Mouse (Mus musculus) layer of hippocampus, adult 2 months (tissue): ENCODE results near the gene Ifi208. TPM values are rescaled to one million over a fixed set of nuclear protein-coding genes. Genes with fewer than 3 reads are reported as not detected.

Source experiments
- DNase-seq, 2 experiments: peaks; one replicate each; pipeline ENCODE4 v3.0.0; 2022; ENCODE audit warnings: low spot score in 2 of 2
- H3K27ac ChIP-seq: fragments of 200-600 bp; 2 replicates; pipeline ENCODE4 v1.8.1; 2022
- H3K4me3 ChIP-seq: fragments of 200-600 bp; 2 replicates; pipeline ENCODE4 v1.8.1; 2022; ENCODE audit warnings: mild to moderate bottlenecking
- CTCF ChIP-seq: fragments of 200-600 bp; conservative IDR thresholded peaks from 2 replicates; pipeline ENCODE4 v1.8.1; 2022; ENCODE audit warnings: antibody characterized with exemption, mild to moderate bottlenecking, moderate library complexity
- microRNA-seq, 2 experiments: library from miRNA; unstranded; fragments of <30 nt; microRNA quantifications; one replicate each; pipeline ENCODE4 v1.2.0; 2021
- total RNA-seq, 2 experiments: library from RNA; stranded (reverse); gene quantifications; 2 replicates each; pipeline ENCODE4 v1.2.3; 2021

The Ifi208 gene
- total RNA-seq, 2 experiments from 2014 or later: not detected

DNA sequence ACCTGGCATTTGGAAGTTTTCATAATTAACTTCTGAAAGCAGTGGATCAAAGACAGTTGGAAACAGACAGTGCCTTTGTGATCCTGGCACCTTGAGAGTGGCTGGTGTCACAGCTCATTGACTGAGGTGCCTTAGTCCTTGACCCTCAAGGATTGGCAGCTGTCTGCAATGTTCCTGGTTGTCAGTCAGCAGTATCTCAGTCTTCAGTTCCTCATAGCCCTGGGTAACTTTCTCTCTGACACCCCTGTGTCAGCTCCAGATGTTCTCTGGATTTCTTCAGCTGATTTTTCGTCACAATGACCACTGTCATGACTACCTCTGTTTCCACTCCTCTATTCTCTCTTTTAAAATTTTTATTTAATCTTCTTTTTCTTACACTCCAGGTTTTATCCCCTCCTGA, 68.8 kb downstream of the Ifi208 start:
- DNase-seq: no peak
- no peak overlapping the region for H3K27ac ChIP-seq
- TF ChIP-seq CTCF: no peak
- no peak overlapping the region for H3K4me3 ChIP-seq

Small RNA genes within 50 kb of the gene (microRNA-seq; reads per million reads assigned to microRNA genes)
- 0 reads per million in 2 experiments for gene Gm44339

Other genes starting within 250 kb of the Ifi208 start
- not detected for gene Ifi206, start 182.6 kb upstream of the Ifi208 start, total RNA-seq
- not detected for gene Ifi214, start 137.7 kb upstream of the Ifi208 start, total RNA-seq
- gene Ifi213, start 74.4 kb upstream of the Ifi208 start, total RNA-seq: not detected
- not detected for gene Ifi209, start 42.8 kb upstream of the Ifi208 start, total RNA-seq
- under 1 TPM; 0.12 to 0.20 TPM for gene Ifi207, start 68.1 kb downstream of the Ifi208 start, total RNA-seq
- gene Ifi204, start 93.3 kb downstream of the Ifi208 start, total RNA-seq: under 1 TPM; 0.26 to 0.27 TPM
- gene Ifi211, start 239.4 kb downstream of the Ifi208 start, total RNA-seq: not detected